Mouse (Mus musculus) layer of hippocampus, postnatal 10 days (tissue): ENCODE data around the gene Snca. TPM values are rescaled to one million over a fixed set of nuclear protein-coding genes. Genes with fewer than 3 reads are reported as not detected.
"Not testable (repeated sequence)": the region's sequence is repeated elsewhere in the genome, so short reads cannot be mapped to it uniquely, and the experiment has no call there.

Experiments used
- DNase-seq, 2 experiments: peaks; one replicate each; pipeline ENCODE4 v3.0.0; 2021; ENCODE audit warnings: low spot score in 2 of 2
- total RNA-seq, 2 experiments: library from RNA; stranded (reverse); gene quantifications; 2 replicates each; pipeline ENCODE4 v1.2.3; 2021

Snca gene
- total RNA-seq, 2 experiments from 2014 or later: 848 to 956 TPM

- DNase-seq: no peak
These were observed 105.4 kb downstream of the Snca start for GRCm38 (mm10) chr6:60724110-60724829.

- no peak for DNase-seq
These were observed 112.1 kb downstream of the Snca start for GRCm38 (mm10) chr6:60717566-60717965.

GRCm38 (mm10) chr6:60709997-60710471, 119.6 kb downstream of the Snca start:
- no peak for DNase-seq

GRCm38 (mm10) chr6:60698072-60698471, 131.6 kb downstream of the Snca start:
- DNase-seq: no peak

- not testable (repeated sequence) for DNase-seq
These were observed 142.6 kb downstream of the Snca start for GRCm38 (mm10) chr6:60687048-60687447.

- peak in 1 of 2 experiments; percentile 17 for DNase-seq
These were observed 147.4 kb downstream of the Snca start for GRCm38 (mm10) chr6:60682233-60682632.

Other genes starting within 250 kb of the Snca start
- 1 to 10 TPM; 1.1 to 1.3 TPM for gene Mmrn1, start 95.1 kb upstream of the Snca start, total RNA-seq